In genomic region chr10:72581311-72581710, GRCm38 (mm10) we compare ENCODE assay signal across 18 mouse cellular contexts.
"Had no signal": no experiment of that assay in that cellular context is flagged by ENCODE, and none has a peak within 500 bp of the region (broad histone marks: within the 10 kb centered on the region; RNA-seq: fewer than 3 reads in every experiment).

No protein-coding gene starts in this region.

- ATAC-seq: hindbrain, embryonic 16.5 days; inflammation-experienced regulatory T-cells, adult 6 months; intestine, embryonic 15.5 days; intestine, postnatal 0 days; liver, embryonic 12.5 days had no signal

- DNase-seq: gastrocnemius, adult 2 months; gastrocnemius, postnatal 10 days; gastrocnemius, postnatal 25 days; heart, adult 11 months; heart, adult 2 months; heart, postnatal 14 days; heart, postnatal 36 days; kidney, adult 18-20 months; kidney, adult 8-10 months; kidney, postnatal 10 days; kidney, postnatal 25 days; kidney, postnatal 4 days; left cerebral cortex, postnatal 4 days had no signal
